Mouse (Mus musculus) thymus, adult 2 months (tissue): ENCODE results near the gene Tmem59l. TPM values are rescaled to one million over a fixed set of nuclear protein-coding genes. Genes with fewer than 3 reads are reported as not detected.

Source experiments
- DNase-seq: peaks from one replicate; pipeline ENCODE4 v3.0.0; 2021
- H3K27ac ChIP-seq: fragments of 200-500 bp; 2 replicates; pipeline ENCODE4 v1.5.1; 2012; ENCODE audit warnings: low read length, control low read depth; ENCODE audit not compliant: control insufficient read depth, insufficient read depth
- H3K27me3 ChIP-seq: fragments of 200-500 bp; 2 replicates; pipeline ENCODE4 v1.6.1; 2012; ENCODE audit warnings: mild to moderate bottlenecking, low read length, moderate library complexity, mixed read lengths; ENCODE audit not compliant: control insufficient read depth, insufficient read depth
- H3K36me3 ChIP-seq: fragments of 200-500 bp; 2 replicates; pipeline ENCODE4 v1.6.1; 2012; ENCODE audit warnings: mild to moderate bottlenecking, low read length, moderate library complexity; ENCODE audit not compliant: control insufficient read depth, insufficient read depth
- H3K4me1 ChIP-seq: fragments of 200-500 bp; replicated peaks from 2 replicates; pipeline ENCODE4 v1.6.1; 2012; ENCODE audit warnings: low read length; ENCODE audit not compliant: control insufficient read depth, insufficient read depth
- H3K4me3 ChIP-seq: fragments of 200-500 bp; 2 replicates; pipeline ENCODE4 v1.5.1; 2012; ENCODE audit warnings: mild to moderate bottlenecking, low read length, control low read depth, moderate library complexity; ENCODE audit not compliant: control insufficient read depth, insufficient read depth
- CTCF ChIP-seq: fragments of 200-500 bp; IDR thresholded peaks from 2 replicates; pipeline ENCODE4 v1.5.1; 2012; ENCODE audit warnings: mild to moderate bottlenecking, control low read depth, low read length, moderate library complexity, borderline replicate concordance; ENCODE audit not compliant: control insufficient read depth, poor library complexity, insufficient read depth; ENCODE audit errors: extremely low read depth
- POLR2A ChIP-seq: fragments of 200-500 bp; IDR thresholded peaks from 2 replicates; pipeline ENCODE4 v1.6.1; 2012; ENCODE audit warnings: mild to moderate bottlenecking, low read length, control low read depth, moderate library complexity; ENCODE audit not compliant: control insufficient read depth, poor library complexity, insufficient read depth; ENCODE audit errors: extremely low read depth
- WGBS: fragments of 180-500 bp; shearing (Covaris S2); methylation state at CpG from one replicate; pipeline ENCODE4 v1.1.7; 2018; 5-methylcytosine and 5-hydroxymethylcytosine counted together
- polyA plus RNA-seq: library from polyadenylated mRNA; depleted of rRNA; stranded (reverse); fragments of >200 nt; gene quantifications from 2 replicates; pipeline ENCODE4 v1.2.3, GENCODE M21; 2012; rRNA removed

Gene Tmem59l
- 0.39 and 0.73 TPM in 2 replicates for polyA plus RNA-seq

DNA sequence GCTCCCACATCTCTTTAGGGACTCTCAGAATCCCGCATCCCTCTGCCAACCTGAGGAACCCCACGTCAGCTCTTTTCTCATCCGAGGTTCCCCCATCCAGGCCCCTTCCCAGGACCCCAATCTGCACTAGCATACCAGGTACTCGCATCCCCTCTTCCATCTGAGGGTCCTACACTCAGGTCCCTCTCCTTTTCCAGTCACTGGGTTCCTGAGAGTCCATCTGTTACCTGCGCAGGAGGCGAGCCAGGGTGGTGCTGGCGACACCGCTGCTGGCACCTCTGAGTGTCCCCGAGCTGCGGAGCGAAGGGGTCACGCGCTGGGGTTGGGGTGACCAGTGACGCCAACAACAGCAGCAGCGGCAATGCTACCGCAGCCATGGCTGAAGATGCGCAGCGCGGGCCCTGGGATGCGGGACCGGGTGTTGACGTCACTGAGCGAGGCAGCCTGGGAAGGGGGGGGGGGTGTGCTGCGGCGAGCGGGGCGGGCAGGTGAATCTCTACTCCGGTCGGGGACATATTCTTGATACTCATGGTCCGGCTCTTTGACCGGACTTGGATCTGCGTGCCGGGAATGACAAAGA is at the start of gene Tmem59l:
Tmem59l (minus strand) TSS at position 418 of the 580 bp plus-strand sequence.
- Histone ChIP-seq H3K27ac (no peak within 1 kb of the TSS), H3K4me1 (peaks cover 18% of the 10 kb centered on the region), H3K36me3 (no peaks in the 10 kb centered on the region), H3K27me3 (peaks cover 34% of the 10 kb centered on the region), H3K4me3 (peak within 1 kb of the TSS; percentile 25)
- TF ChIP-seq POLR2A: no peak
- DNase-seq: no peak
- 52% methylated on average over 33 of the region's 33 CpGs for WGBS

DNA sequence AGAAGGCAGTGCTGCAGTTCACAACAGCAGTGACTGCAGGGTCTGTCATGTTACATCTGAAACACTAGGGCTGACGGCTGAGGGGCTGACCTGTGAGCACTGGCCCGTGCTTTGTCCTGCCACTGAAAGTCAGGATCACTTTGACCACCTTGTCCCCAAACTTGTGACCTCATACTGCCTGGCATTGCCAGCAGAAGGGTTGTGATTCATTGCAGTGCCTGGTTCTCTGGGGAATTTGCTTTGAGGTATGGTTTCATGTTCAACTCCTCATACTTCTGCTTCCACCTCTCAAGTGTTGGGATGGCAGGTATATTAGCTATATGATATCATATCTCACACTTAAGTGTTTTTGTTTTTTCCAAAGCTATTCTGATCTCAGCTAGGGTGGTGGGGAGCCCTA is 48.5 kb upstream of the Tmem59l start:
- H3K36me3 ChIP-seq: peaks cover 21% of the 10 kb centered on the region
- H3K27me3 ChIP-seq: no peaks in the 10 kb centered on the region
- 98% methylated on average over 2 of the region's 2 CpGs for WGBS
- DNase-seq: no peak
- no peak overlapping the region for H3K4me3 ChIP-seq
- no peak overlapping the region for H3K27ac ChIP-seq
- H3K4me1 ChIP-seq: peaks cover 20% of the 10 kb centered on the region
- TF ChIP-seq POLR2A: no peak
- no peak for TF ChIP-seq CTCF

DNA sequence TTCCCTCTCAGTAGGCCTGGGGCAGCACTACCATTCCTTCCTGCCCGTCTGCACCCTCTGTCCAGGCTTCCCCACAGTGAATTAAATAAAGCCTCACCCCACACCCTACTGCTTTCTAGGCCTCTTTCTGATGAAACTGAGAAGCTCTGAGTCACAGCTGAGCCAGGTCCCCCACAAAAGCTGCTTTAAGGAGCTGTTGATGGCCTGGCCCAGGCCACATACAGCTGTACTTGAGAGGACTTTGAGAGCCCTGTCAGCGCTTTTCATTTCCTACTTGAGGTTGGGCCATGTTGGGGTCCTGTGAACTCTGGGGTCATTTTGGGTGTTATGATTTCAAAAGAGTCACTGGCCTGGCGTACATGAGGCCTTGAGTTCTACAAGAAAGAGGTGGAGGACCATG is 48.1 kb upstream of the Tmem59l start:
- no peaks in the 10 kb centered on the region for H3K27me3 ChIP-seq
- H3K36me3 ChIP-seq: peaks cover 21% of the 10 kb centered on the region
- whole genome bisulfite sequencing: 96% methylated on average over 3 of the region's 3 CpGs
- no peak overlapping the region for H3K27ac ChIP-seq
- no peak for DNase-seq
- H3K4me1 ChIP-seq: peaks cover 15% of the 10 kb centered on the region
- no peak overlapping the region for H3K4me3 ChIP-seq
- TF ChIP-seq POLR2A: no peak
- TF ChIP-seq CTCF: no peak

DNA sequence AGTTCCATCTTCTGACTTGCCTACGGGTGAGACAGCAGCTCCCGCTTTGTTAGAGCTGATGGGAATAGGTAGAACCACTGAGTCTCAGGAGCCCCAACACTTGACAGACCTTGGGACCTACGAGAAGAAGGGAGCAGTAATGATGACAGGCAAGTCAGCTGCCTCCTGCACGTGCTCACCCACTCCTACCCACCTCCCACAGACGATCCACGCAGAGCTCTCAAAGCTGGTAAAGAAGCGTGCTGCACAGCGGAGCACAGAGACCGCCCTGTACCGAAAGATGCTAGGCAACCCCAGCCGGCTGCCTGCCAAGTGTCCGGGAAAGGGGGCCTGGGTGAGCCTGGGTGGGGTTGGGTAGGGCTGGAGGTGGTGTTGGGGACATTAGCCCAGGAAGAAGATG is 47.1 kb upstream of the Tmem59l start:
- peaks cover 14% of the 10 kb centered on the region for H3K4me1 ChIP-seq
- H3K36me3 ChIP-seq: peaks cover 21% of the 10 kb centered on the region
- H3K27me3 ChIP-seq: no peaks in the 10 kb centered on the region
- no peak overlapping the region for H3K4me3 ChIP-seq
- no peak overlapping the region for H3K27ac ChIP-seq
- DNase-seq: no peak
- TF ChIP-seq CTCF (no peak), POLR2A (no peak)
- 98% methylated on average over 12 of the region's 12 CpGs for WGBS

DNA sequence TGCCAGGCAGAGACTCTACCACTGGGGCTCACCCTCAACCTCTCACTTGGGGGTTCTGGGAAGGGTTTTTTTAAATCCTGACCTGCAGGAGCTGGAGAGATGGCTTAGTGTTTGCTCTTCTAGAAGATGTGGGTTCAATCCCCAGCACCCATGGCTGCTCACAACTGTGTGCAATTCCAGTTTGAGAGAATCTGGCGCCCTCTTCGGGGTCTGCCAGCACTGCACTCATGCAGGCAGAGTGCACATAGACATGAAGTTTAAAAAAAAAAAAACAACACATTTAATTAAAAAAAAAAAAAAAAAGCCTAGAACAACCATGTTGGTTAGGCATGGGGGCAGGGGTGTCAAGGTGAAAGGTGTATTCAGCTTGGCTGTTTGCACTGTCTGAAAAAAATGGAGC is 43.2 kb upstream of the Tmem59l start:
- Histone ChIP-seq H3K36me3 (peaks cover 21% of the 10 kb centered on the region), H3K27ac (no peak overlapping the region), H3K27me3 (no peaks in the 10 kb centered on the region), H3K4me3 (no peak overlapping the region), H3K4me1 (peaks cover 15% of the 10 kb centered on the region)
- TF ChIP-seq CTCF: no peak
- TF ChIP-seq POLR2A: no peak
- no peak for DNase-seq
- 92% methylated on average over 2 of the region's 2 CpGs for WGBS

DNA sequence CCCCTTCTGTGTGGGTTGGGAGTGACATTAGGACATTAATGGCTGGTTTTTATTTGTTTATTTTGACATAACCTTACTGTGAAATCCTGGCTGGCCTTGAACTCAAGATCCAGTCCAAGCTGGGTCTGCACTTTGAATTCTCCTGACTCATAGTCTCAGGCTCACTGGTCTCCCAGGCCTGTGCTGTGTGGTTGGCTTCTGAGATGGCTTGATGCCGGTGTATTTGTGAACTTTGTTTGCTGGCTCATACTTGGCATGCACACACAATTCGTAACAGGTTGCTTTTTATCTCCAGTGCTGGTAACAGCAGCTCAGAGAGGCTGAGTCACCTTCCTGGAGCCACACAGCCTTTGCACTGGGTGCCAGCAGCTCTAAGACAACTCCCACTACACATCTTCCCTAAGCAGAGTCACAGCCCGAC is 42.6 kb upstream of the Tmem59l start:
- H3K4me3 ChIP-seq: no peak overlapping the region
- WGBS: 97% methylated on average over 3 of the region's 3 CpGs
- no peaks in the 10 kb centered on the region for H3K27me3 ChIP-seq
- no peak for TF ChIP-seq POLR2A
- TF ChIP-seq CTCF: no peak
- H3K4me1 ChIP-seq: peaks cover 15% of the 10 kb centered on the region
- no peak for DNase-seq
- H3K36me3 ChIP-seq: peaks cover 21% of the 10 kb centered on the region
- H3K27ac ChIP-seq: no peak overlapping the region

DNA sequence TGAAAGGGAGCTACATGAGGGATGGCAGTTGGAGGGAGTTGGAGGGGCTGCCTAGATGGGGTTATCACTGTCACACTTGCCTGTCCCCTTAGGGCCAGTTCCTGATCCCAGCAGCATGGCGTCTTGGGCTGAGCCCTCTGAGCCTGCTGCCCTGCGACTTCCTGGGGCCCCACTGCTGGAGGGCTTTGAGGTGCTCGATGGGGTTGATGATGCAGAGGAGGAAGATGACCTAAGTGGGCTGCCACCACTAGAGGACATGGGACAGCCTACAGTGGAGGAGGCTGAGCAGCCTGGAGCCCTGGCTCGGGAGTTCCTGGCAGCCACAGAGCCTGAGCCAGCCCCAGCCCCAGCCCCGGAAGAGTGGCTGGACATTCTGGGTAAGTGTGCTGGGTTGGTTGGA is 42.1 kb upstream of the Tmem59l start:
- no peak for DNase-seq
- WGBS: 58% methylated on average over 5 of the region's 5 CpGs
- no peak overlapping the region for H3K27ac ChIP-seq
- H3K36me3 ChIP-seq: peaks cover 21% of the 10 kb centered on the region
- peaks cover 15% of the 10 kb centered on the region for H3K4me1 ChIP-seq
- no peak overlapping the region for H3K4me3 ChIP-seq
- TF ChIP-seq POLR2A: no peak
- TF ChIP-seq CTCF: no peak
- no peaks in the 10 kb centered on the region for H3K27me3 ChIP-seq
